Comparison of ENCODE assay signal across 10 mouse cellular contexts in the genomic region with DNA sequence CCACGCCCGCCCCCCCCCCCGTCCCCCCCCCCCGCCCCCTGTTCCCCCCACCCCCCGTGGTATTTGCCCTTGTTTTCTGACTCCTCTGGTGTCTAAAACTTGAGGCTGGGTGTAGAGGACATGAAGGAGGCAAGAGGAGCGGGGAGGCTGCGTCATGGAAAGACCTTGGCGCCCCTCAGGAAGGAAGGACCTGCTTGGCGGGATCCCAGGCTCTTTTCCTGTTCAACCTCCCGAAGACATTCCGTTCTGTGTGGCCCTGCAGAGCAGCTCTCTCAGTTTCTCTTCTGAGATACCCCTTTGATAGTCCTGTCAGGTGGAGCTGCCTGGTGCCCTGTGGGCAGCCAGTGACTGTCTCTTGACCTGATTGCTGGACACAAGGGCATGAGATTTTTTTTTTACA. TPM values are rescaled to one million over a fixed set of nuclear protein-coding genes. Genes with fewer than 3 reads are reported as not detected.
A peak's percentile ranks its signal among the peaks of the same experiment; 100 is the strongest.
DNase-seq lines count a peak whose midpoint lies in the region; ATAC-seq and TF ChIP-seq lines count a peak whose summit lies in the region.
"Had no signal": no experiment of that assay in that cellular context is flagged by ENCODE, and none has a peak within 500 bp of the region (broad histone marks: within the 10 kb centered on the region; RNA-seq: fewer than 3 reads in every experiment).

No protein-coding gene starts in this region.

- H3K9ac ChIP-seq in liver, adult 2 months (ENCODE audit: low read depth, low read length): no peak overlapping the region
- no peak overlapping the region for H3K9ac ChIP-seq in liver, embryonic 11.5 days (ENCODE audit: low read depth, low read length)
- H3K9ac ChIP-seq: limb, embryonic 15.5 days had no signal

- no peaks in the 10 kb centered on the region; the same call in 1 of the 2 replicates for H3K27me3 ChIP-seq in liver, adult 2 months (ENCODE audit: control insufficient read depth, insufficient read depth, low read length)
- H3K27me3 ChIP-seq in liver, embryonic 11.5 days (replicated peaks; ENCODE audit: control insufficient read depth, insufficient read depth, low read length): peaks cover 3% of the 10 kb centered on the region; the same call in 1 of the 2 replicates
- peaks cover 9% of the 10 kb centered on the region for H3K27me3 ChIP-seq in heart, embryonic 10.5 days (ENCODE audit: insufficient read depth, poor library complexity, severe bottlenecking)
- H3K27me3 ChIP-seq: limb, embryonic 15.5 days had no signal

- H3K9me3 ChIP-seq in liver, embryonic 11.5 days (ENCODE audit: control insufficient read depth, low read length): no peaks in the 10 kb centered on the region
- no peaks in the 10 kb centered on the region for H3K9me3 ChIP-seq in heart, embryonic 10.5 days
- H3K9me3 ChIP-seq: limb, embryonic 15.5 days had no signal

- H3K4me2 ChIP-seq in liver, embryonic 11.5 days: no peak overlapping the region
- H3K4me2 ChIP-seq: limb, embryonic 15.5 days had no signal

- H3K79me2 ChIP-seq in liver, adult 2 months (ENCODE audit: control insufficient read depth, insufficient read depth, low read length): no peaks in the 10 kb centered on the region

- 56% methylated on average over 11 of the region's 11 CpGs for WGBS in liver, adult 2 months
- WGBS in liver, embryonic 11.5 days: 41% methylated on average over 7 of the region's 11 CpGs
- 33% methylated on average over 11 of the region's 11 CpGs for WGBS in heart, embryonic 10.5 days

- no peaks in the 10 kb centered on the region for H3K36me3 ChIP-seq in liver, adult 2 months (ENCODE audit: control insufficient read depth, insufficient read depth, low read length)
- no peaks in the 10 kb centered on the region for H3K36me3 ChIP-seq in liver, embryonic 11.5 days (ENCODE audit: control insufficient read depth, insufficient read depth, low read length)
- no peaks in the 10 kb centered on the region for H3K36me3 ChIP-seq in heart, embryonic 10.5 days
- H3K36me3 ChIP-seq: limb, embryonic 15.5 days had no signal

- TF ChIP-seq CTCF in liver, adult 2 months (IDR thresholded peaks at IDR 0.05; ENCODE audit: low read depth, low read length): no peak

- no peak for TF ChIP-seq POLR2A in liver, adult 2 months (IDR thresholded peaks at IDR 0.05; ENCODE audit: extremely low read depth, insufficient read depth, low read length)

- ATAC-seq in liver, embryonic 11.5 days (replicated peaks; ENCODE audit: low FRiP score): no peak
- ATAC-seq: intestine, embryonic 16.5 days had no signal

- H3K27ac ChIP-seq in liver, adult 2 months (replicated peaks; ENCODE audit: insufficient read depth, low read depth, low read length): peak overlapping the region; percentile 28; the same call in 1 of the 2 replicates
- H3K27ac ChIP-seq in liver, embryonic 11.5 days (ENCODE audit: low read depth, low read length): no peak overlapping the region
- H3K27ac ChIP-seq in heart, embryonic 10.5 days: peak overlapping the region; percentile 29; the same call in 1 of the 2 replicates
- H3K27ac ChIP-seq: limb, embryonic 15.5 days had no signal

- DNase-seq in liver, adult 2 months (ENCODE audit: extremely low read depth, low read depth, low spot score): no peak
- no peak for DNase-seq in liver, embryonic 11.5 days (ENCODE audit: low spot score)
- peak; percentile 73 for DNase-seq in heart, embryonic 10.5 days (ENCODE audit: low spot score)
- DNase-seq in kidney, adult 9 months: peak; percentile 77
- peak; percentile 75 to 85 for DNase-seq in lung, postnatal 4 days
- DNase-seq in frontal cortex, adult 2 months (ENCODE audit: extremely low spot score in 1 of 2, low spot score in 1 of 2): no peak
- DNase-seq in frontal cortex, postnatal 10 days (ENCODE audit: low spot score in 2 of 2): no peak
- DNase-seq in ovary, postnatal 10 days (ENCODE audit: low spot score): no peak

- H3K4me3 ChIP-seq in liver, adult 2 months (ENCODE audit: insufficient read depth, low read depth, low read length): no peak overlapping the region
- H3K4me3 ChIP-seq in liver, embryonic 11.5 days (ENCODE audit: low read depth, low read length): no peak overlapping the region
- H3K4me3 ChIP-seq in heart, embryonic 10.5 days: no peak overlapping the region
- H3K4me3 ChIP-seq: limb, embryonic 15.5 days had no signal

- no peaks in the 10 kb centered on the region; the same call in 1 of the 2 replicates for H3K4me1 ChIP-seq in liver, adult 2 months (ENCODE audit: control insufficient read depth, insufficient read depth, low read length)
- H3K4me1 ChIP-seq in liver, embryonic 11.5 days (replicated peaks; ENCODE audit: control insufficient read depth, insufficient read depth, low read length): no peaks in the 10 kb centered on the region
- no peaks in the 10 kb centered on the region for H3K4me1 ChIP-seq in heart, embryonic 10.5 days

RNA-seq across cellular contexts. Expression of a gene that starts 7.0 kb away (rescaled TPM):
- 5.3 and 5.9 TPM in 2 replicates for total RNA-seq in liver, adult 2 months (2014; rRNA removed)
- 1.3 and 1.5 TPM in 2 replicates for polyA plus RNA-seq in liver, adult 2 months (2012; rRNA removed)
- polyA plus RNA-seq in liver, embryonic 11.5 days (2014; fragmentation: Nextera tagmentation; extraction: Ambion mirVana): 5.7 and 6.4 TPM in 2 replicates
- polyA plus RNA-seq in heart, embryonic 10.5 days (2016; fragmentation: Nextera tagmentation; extraction: Ambion mirVana): 15.8 and 16.9 TPM in 2 replicates
- 2.8 and 3.1 TPM in 2 replicates for polyA plus RNA-seq in frontal cortex, adult 2 months (2012; rRNA removed)

RNA-seq across cellular contexts. Expression of a gene that starts 45.4 kb away (rescaled TPM):
- 18.9 and 24.4 TPM in 2 replicates for total RNA-seq in liver, adult 2 months (2014; rRNA removed)
- polyA plus RNA-seq in liver, adult 2 months (2012; rRNA removed): 23.1 and 23.3 TPM in 2 replicates
- 0.58 and 0.94 TPM in 2 replicates for polyA plus RNA-seq in liver, embryonic 11.5 days (2014; fragmentation: Nextera tagmentation; extraction: Ambion mirVana)
- polyA plus RNA-seq in heart, embryonic 10.5 days (2016; fragmentation: Nextera tagmentation; extraction: Ambion mirVana): 0.30 and 2.4 TPM in 2 replicates
- polyA plus RNA-seq in frontal cortex, adult 2 months (2012; rRNA removed): 0.10 and 0.15 TPM in 2 replicates

Comparison
In these comparisons a context has a peak if more than half of its experiments do, and no peak if none do; other contexts are left out.
1. DNase-seq: peak in heart, embryonic 10.5 days (single experiment), kidney, adult 9 months (single experiment) and lung, postnatal 4 days (2 of 2); none in liver, adult 2 months (single experiment), liver, embryonic 11.5 days (single experiment), frontal cortex, adult 2 months (0 of 2), frontal cortex, postnatal 10 days (0 of 2) and ovary, postnatal 10 days (single experiment).